Mouse (Mus musculus): ENCODE data around the gene Taok1.

Taok1 gene

DNA sequence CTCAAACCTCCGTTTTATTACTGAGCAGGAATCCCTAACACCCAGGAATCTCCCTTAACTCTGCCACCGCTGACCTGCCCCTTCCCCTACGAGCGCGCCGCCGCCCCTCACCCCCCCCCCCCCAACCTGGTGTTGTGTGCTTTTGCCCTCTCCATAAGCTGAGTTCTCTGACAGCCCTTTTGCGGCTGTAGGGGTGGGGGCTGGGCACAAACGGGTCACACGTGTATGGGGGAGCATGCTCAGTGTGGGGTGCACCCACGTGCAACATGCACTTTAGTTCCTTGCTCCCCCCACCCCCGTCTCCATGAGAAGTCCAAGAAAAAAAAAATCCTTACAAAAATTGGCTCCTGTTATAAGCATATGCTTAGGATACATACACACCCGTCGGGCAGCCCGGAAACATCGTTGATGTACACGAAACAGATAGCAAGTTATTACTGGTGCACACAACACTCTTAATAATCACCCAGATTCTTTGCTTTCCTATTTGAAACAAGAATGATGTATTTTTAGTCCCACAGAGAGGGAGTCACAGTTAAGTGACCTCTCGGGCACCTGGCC is 115.2 kb downstream of the Taok1 start:
- DNase-seq (ENCODE audit: low spot score), result no peak

DNA sequence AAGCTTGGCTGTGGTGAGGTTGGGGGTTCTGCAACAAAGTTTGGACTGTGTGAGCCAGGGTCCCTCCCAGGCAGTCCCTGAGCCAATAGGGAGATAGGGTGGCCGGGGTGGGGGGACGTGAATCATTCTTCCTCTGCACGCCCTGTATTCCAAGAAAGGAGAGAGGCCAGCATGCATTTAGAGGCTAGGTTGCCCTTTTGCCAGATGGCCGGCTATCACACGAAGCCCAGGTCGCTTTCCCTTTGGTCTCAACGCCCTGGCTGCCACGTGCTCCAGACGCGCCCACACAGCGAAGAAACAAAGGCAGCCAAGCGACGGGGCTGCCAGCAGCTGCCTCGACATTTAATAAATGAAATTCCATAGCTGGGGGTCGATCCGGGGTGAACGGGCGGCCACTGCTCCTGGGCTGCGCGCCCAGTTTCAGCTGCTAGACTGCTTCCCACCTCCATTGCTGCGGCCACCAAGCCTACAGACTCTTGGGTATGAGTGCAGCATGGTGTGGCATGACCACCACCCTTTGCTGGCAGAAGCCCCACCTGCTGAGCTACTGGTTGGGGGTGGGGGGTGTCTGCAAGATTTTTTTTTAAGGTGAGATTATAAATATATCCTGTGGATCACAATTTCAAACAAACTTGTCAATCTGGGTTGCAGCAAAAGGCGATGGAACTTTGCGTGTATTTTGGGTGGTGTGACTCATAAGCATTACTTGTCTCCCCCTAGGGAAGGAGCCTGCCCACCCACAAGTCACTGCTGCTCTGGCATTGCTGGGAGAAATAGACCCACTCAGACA is 115.9 kb downstream of the Taok1 start:
- DNase-seq (ENCODE audit: low spot score), result no peak

DNA sequence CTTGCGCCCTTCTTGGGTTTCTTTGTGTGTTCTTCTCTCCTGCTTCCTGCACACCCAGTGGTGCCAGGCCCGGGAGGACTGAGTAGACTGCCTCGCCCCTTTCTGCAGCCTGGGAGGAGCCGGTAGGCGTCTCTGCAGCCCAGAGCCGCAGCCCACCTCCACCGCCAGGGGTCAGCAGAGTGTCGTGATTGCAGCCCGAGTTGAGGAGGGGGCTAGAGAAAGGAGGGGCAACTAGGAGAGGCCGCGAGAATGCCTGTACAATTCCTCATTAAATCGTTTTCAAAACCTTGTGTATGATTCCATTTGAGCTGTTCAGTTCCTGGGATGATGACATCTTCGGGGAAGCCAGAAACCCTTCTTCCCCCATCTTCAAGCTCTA is 116.5 kb downstream of the Taok1 start:
- DNase-seq (ENCODE audit: low spot score), result peak; percentile 73

DNA sequence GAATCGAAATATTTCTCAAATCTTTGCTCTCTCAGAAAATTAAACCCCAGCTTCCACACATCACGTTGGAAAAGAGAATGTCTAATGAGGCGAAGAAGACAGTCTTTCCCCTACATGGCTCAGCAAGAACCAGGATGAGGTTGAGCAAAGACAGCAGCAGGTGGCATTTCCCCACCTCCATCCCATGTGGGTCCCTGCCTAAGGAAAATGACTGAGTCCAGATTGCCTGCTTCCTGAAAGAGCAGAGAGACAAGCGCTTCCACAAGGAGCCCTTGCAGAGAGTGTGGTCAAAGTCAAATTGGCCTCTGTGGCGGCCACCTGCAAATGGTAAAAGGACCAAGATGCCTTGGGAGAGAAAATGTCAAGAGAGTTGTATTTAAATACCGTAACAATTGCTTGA is 117.2 kb downstream of the Taok1 start:
- DNase-seq (ENCODE audit: low spot score), result no peak

DNA sequence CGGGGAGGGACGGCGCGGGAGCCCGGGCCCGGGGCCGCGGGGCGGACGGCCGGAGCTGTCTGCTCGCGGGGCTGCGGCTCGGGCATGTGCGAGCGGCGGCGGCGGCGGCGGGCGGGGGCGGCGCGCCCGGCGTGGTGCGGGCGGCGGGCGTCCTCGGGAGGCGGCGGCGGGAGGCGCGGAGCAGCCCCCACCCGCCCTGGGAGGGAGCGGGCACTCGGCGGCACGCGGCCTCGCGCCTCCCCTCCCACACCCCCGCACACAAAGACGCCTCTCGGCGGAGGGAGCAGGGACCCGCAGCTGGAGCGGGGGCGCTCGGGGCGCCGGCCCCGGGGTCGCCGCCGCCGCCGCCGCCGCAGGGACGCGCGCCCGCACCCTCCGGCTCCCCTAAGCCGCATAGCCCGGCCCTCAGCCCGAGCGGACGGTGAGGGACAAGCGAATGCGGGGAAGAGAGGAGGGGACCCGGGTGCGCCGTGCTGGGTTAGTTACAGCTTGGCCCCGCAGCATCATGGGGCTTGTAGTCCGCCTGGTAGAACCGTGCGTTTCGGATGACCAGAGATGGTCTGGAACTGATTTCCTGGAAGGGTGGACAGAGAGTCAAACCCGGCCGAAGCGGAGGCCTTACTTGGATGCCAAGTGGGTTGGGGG is 117.9 kb downstream of the Taok1 start, which contains the start of gene Ankrd13b:
TSS of gene Ankrd13b (minus strand) at position 88 of the 645 bp plus-strand sequence.
- DNase-seq (ENCODE audit: low spot score), result no peak

DNA sequence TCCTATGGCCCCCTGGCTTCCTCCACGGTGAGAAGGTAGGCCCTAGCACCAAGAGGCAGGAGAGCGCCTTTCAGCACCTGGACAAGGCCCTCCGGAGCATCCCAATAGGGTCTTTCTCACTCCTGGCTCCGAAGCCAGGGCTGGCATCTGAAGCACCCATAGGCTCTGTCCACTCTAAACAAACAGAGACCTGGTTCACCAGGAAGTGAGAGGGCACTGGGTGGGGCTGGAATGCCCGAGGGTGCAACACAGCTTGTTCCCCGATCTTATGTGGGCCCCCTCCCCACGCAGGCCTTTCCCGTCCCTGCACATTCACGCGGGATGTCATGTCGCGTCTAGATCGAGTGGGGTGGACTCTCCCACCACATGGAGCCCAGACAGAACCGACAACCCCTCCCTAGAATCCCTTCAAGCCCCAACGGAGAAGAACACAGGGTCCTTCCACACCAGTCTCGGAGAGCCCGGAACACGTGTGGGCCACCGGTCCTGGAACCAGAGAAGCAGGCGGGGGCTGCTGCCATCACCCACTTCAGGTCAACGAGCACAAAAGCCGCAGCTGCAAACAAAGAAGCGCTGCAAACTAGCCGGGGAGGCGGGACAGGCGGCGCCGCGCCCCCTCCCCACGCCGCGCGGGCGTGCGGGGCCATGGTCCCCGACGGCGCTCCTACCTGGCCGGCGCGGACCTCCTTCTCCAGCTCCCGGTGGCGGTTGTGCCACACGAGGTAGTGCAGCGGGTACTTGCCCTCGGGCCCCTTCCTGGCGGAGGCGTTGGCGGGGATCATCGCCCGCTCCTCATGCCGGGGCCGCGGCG is 118.6 kb downstream of the Taok1 start:
- no peak for DNase-seq (ENCODE audit: low spot score)

DNA sequence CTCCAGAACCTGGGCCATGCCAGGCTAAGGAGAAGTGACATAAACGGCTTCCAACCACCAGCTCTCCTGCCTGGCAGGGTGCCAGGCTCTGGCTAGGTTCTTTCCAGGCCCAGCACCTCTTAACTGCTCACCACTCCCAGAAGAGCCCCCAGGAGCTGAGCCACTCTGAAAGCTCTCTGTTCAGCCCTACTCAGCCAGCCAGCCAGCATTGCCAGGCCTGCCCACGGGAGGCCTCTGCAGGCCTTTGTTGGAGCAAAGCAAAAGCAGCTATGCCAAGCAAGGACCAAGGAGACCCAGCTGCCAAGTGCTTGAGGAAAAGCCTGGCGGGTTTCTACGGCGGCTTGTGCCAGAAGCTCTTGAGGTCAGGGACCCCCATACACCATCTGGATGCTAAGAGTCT is 120.8 kb downstream of the Taok1 start:
- DNase-seq (ENCODE audit: low spot score), result no peak

DNA sequence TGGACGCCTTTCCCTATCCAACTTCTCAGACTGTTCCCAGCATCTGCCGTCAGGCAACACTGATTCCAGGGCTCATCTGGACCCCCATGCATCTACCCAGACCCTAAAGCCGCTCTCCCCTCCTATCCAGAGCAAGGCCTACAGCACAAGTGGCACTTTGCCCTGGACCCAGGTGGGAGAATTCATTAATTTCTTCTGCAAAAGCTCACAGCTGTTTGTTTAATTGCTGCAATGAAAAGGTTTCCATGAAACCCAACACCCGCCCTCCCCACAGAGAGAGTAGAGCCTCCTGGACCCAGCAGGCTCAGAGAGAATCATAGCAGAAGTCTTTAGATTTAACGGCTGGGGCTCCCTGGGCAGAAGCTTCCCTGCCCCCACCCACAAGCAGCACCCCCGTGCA is 122.4 kb downstream of the Taok1 start:
- DNase-seq (ENCODE audit: low spot score), result no peak

DNA sequence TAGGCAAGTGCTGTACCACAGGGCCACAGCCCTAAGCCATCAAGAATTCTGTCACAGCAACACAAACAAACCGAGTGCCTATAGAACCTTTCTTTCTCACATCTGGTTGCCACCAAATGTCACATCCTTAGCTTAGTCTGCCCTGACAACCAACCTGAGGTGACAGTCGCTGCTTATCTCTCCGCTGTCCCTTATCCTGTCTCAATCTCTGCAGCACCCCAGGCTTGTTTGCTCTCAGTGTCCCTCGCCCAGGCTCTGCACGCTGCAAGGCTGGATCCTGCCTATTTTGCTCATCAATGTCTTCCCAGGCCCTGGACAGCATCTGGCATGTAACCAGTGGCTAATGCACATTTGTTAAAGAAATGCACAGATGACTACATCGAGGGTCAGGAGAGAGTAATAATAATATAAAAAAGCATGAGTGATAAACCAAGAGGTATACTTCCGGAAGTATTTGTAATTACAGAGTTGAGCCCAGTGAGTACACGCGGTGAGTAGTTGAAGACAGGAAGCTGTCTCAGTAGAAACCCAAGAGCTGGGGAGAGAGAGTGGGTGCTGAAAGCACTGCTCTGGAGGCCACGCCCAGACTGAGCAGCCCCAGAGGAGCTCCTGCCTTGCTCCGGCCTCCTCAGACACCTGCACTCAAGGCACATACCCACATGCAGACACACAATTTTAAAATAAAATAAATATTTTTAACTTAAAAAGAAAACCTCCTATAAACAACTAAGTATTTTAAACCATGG is 123.9 kb downstream of the Taok1 start:
- DNase-seq (ENCODE audit: low spot score), result no peak

DNA sequence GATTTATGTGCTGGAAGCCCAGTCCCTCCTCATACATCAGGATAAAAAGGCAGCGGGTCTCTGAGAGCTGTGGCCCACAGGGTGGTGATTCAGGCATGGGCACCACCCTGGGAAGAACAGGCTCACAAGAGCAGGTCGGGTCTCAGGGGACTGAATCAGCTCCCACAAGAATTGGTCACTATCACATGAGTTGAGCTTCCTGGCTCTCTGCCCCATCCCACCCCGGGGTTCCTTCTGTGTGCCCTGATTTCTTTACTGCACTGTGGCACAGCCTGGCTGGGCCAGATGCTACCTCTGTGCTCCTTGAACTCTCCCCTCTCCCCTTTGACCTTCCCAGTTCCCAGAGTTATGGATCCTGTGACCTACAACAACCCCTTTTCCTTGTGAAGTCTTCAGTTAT is 124.6 kb downstream of the Taok1 start:
- no peak for DNase-seq (ENCODE audit: low spot score)

Measured in spleen, adult 12 weeks (tissue).